Mouse (Mus musculus) CH12.LX (cell line): Measurements from ENCODE around the gene Dnm3. TPM values are rescaled to one million over a fixed set of nuclear protein-coding genes. Genes with fewer than 3 reads are reported as not detected.

Experiments
- DNase-seq: peaks from one replicate; pipeline ENCODE4 v3.0.0-alpha.2; 2013; ENCODE audit errors: extremely low read depth
- H3K27ac ChIP-seq: 2 replicates; pipeline ENCODE4 v1.5.1; 2012; ENCODE audit warnings: low read depth, mild to moderate bottlenecking, control low read depth, moderate library complexity; ENCODE audit not compliant: insufficient read depth
- H3K27me3 ChIP-seq: replicated peaks from 2 replicates; pipeline ENCODE3; 2012; ENCODE audit warnings: inconsistent platforms
- H3K36me3 ChIP-seq, 2 experiments: replicated peaks in 1 of 2; 2 replicates each; pipeline versions ENCODE3 to v1.6.1; 2012; ENCODE audit warnings: inconsistent platforms in 1 of 2, low read length in 1 of 2, mild to moderate bottlenecking in 1 of 2, mixed read lengths in 1 of 2, moderate library complexity in 1 of 2; ENCODE audit not compliant: control insufficient read depth in 1 of 2, insufficient read depth in 1 of 2
- H3K4me1 ChIP-seq, 2 experiments: 2 replicates each; pipeline ENCODE4 v1.6.1; 2012; ENCODE audit warnings: inconsistent platforms in 1 of 2, moderate library complexity in 1 of 2; ENCODE audit not compliant: insufficient read depth in 2 of 2, control insufficient read depth in 1 of 2
- H3K4me2 ChIP-seq: 2 replicates; pipeline ENCODE4 v1.6.1; 2012; ENCODE audit warnings: low read depth, mild to moderate bottlenecking, control low read depth; ENCODE audit not compliant: poor library complexity, insufficient read depth, severe bottlenecking
- H3K4me3 ChIP-seq, 3 experiments: fragments of 150-350 bp in 1 of 3; sonication (generic) in 1 of 3; replicated peaks in 1 of 3; 2 replicates each; pipeline versions ENCODE3 to v1.5.1; 2011 to 2012; ENCODE audit warnings: low read depth in 2 of 3, low read length in 2 of 3, mild to moderate bottlenecking in 2 of 3, moderate library complexity in 2 of 3, control low read depth in 1 of 3, improper control_type of control experiment in 1 of 3, inconsistent platforms in 1 of 3, mixed read lengths in 1 of 3; ENCODE audit not compliant: poor library complexity in 1 of 3
- H3K79me2 ChIP-seq: replicated peaks from 2 replicates; pipeline ENCODE4 v1.6.1; 2012; ENCODE audit warnings: mild to moderate bottlenecking, moderate library complexity; ENCODE audit not compliant: control insufficient read depth, poor library complexity, insufficient read depth, severe bottlenecking; ENCODE audit errors: extremely low read depth
- H3K9ac ChIP-seq: 2 replicates; pipeline ENCODE4 v1.6.1; 2012; ENCODE audit warnings: low read depth, mild to moderate bottlenecking, control low read depth, moderate library complexity; ENCODE audit not compliant: insufficient read depth
- H3K9me3 ChIP-seq: replicated peaks from 2 replicates; pipeline ENCODE3; 2012; ENCODE audit warnings: low read length, inconsistent platforms, mixed read lengths
- BHLHE40 ChIP-seq: IDR thresholded peaks from 2 replicates; pipeline ENCODE4 v1.6.1; 2011; ENCODE audit warnings: mild to moderate bottlenecking, low read depth, low read length, improper control_type of control experiment
- CHD1 ChIP-seq: IDR thresholded peaks from 2 replicates; pipeline ENCODE4 v1.6.1; 2012; ENCODE audit warnings: low read depth, low read length, improper control_type of control experiment, inconsistent platforms
- CHD2 ChIP-seq: IDR thresholded peaks from 2 replicates; pipeline ENCODE4 v1.6.1; 2011; ENCODE audit warnings: low read length, improper control_type of control experiment
- E2F4 ChIP-seq: IDR thresholded peaks from 2 replicates; pipeline ENCODE4 v1.6.1; 2011; ENCODE audit warnings: low read depth, low read length, improper control_type of control experiment; ENCODE audit not compliant: insufficient replicate concordance
- EP300 ChIP-seq: IDR thresholded peaks from 2 replicates; pipeline ENCODE4 v1.6.1; 2011; ENCODE audit warnings: low read length, improper control_type of control experiment
- ETS1 ChIP-seq: conservative IDR thresholded peaks from 2 replicates; pipeline ENCODE4 v1.6.1; 2012; ENCODE audit warnings: low read depth, mild to moderate bottlenecking, inconsistent platforms, low read length, improper control_type of control experiment, moderate library complexity
- GABPA ChIP-seq: IDR thresholded peaks from 2 replicates; pipeline ENCODE4 v1.6.1; 2012; ENCODE audit warnings: low read depth, low read length, improper control_type of control experiment, inconsistent platforms; ENCODE audit not compliant: insufficient replicate concordance
- HCFC1 ChIP-seq: IDR thresholded peaks from 2 replicates; pipeline ENCODE4 v1.6.1; 2012; ENCODE audit warnings: low read depth, mild to moderate bottlenecking, inconsistent platforms, low read length, improper control_type of control experiment
- KAT2A ChIP-seq: IDR thresholded peaks from 2 replicates; pipeline ENCODE4 v1.6.1; 2012; ENCODE audit warnings: low read length, improper control_type of control experiment, inconsistent platforms; ENCODE audit not compliant: insufficient replicate concordance
- MAX ChIP-seq: IDR thresholded peaks from 2 replicates; pipeline ENCODE4 v1.6.1; 2011; ENCODE audit warnings: low read length, improper control_type of control experiment
- MAZ ChIP-seq: IDR thresholded peaks from 2 replicates; pipeline ENCODE4 v1.6.1; 2012; ENCODE audit warnings: low read depth, mild to moderate bottlenecking, inconsistent platforms, low read length, improper control_type of control experiment, moderate library complexity
- MEF2A ChIP-seq: IDR thresholded peaks from 2 replicates; pipeline ENCODE4 v1.6.1; 2014; ENCODE audit warnings: low read depth, mild to moderate bottlenecking, inconsistent platforms, low read length, improper control_type of control experiment, borderline replicate concordance
- MXI1 ChIP-seq: IDR thresholded peaks from 2 replicates; pipeline ENCODE4 v1.6.1; 2011; ENCODE audit warnings: mild to moderate bottlenecking, low read depth, low read length, improper control_type of control experiment
- MYC ChIP-seq: IDR thresholded peaks from 2 replicates; pipeline ENCODE4 v1.6.1; 2011; ENCODE audit warnings: low read depth, mild to moderate bottlenecking, improper control_type of control experiment, low read length
- NRF1 ChIP-seq: IDR thresholded peaks from 2 replicates; pipeline ENCODE4 v1.6.1; 2014; ENCODE audit warnings: low read depth, mild to moderate bottlenecking, inconsistent platforms, low read length, improper control_type of control experiment, moderate library complexity
- PAX5 ChIP-seq: IDR thresholded peaks from 2 replicates; pipeline ENCODE4 v1.6.1; 2012; ENCODE audit warnings: low read length, inconsistent platforms, mixed read lengths
- POLR2A ChIP-seq: IDR thresholded peaks from 2 replicates; pipeline ENCODE4 v1.6.1; 2011; ENCODE audit warnings: low read depth, mild to moderate bottlenecking, improper control_type of control experiment, low read length
- RAD21 ChIP-seq: IDR thresholded peaks from 2 replicates; pipeline ENCODE4 v1.6.1; 2011; ENCODE audit warnings: low read depth, mild to moderate bottlenecking, low read length, improper control_type of control experiment, moderate library complexity
- TBP ChIP-seq: conservative IDR thresholded peaks from 2 replicates; pipeline ENCODE4 v1.6.1; 2011; ENCODE audit warnings: low read depth, low read length, improper control_type of control experiment
- UBTF ChIP-seq: IDR thresholded peaks from 2 replicates; pipeline ENCODE4 v1.6.1; 2012; ENCODE audit warnings: low read depth, mild to moderate bottlenecking, inconsistent platforms, low read length, improper control_type of control experiment, moderate library complexity
- dilution Hi-C: fragments of 300-500 bp; cut with MboI; formaldehyde crosslinking; loops from 2 replicates; pipeline ENCODE4 v1.14.3; 2020; ENCODE audit warnings: low sequenced_read_pairs; ENCODE audit not compliant: extremely low pct_unique_long_range_greater_than_20kb, extremely low pct_ligation_motif_present
- in situ Hi-C: fragments of 300-500 bp; cut with MboI; formaldehyde crosslinking; loops from 3 replicates; pipeline ENCODE4 v1.14.3; 2019; ENCODE audit warnings: low sequenced_read_pairs, low pct_ligation_motif_present, low pct_unique_long_range_greater_than_20kb, mixed read lengths
- polyA plus RNA-seq: library from polyadenylated mRNA; unstranded; fragments of >175 nt; gene quantifications from 2 replicates; pipeline ENCODE4 v1.2.1, GENCODE M21; 2012; ENCODE audit warnings: low read depth; ENCODE audit not compliant: insufficient read length
- total RNA-seq, 2 experiments: library from RNA; depleted of rRNA; stranded (reverse); fragments of 300-350 nt in 1 of 2; fragments of >200 nt in 1 of 2; gene quantifications; 2 replicates each; pipeline ENCODE4 v1.2.3; 2012 to 2014

Gene Dnm3
- total and polyA plus RNA-seq, 3 experiments: 3.6 to 9.5 (median 6.9) TPM

- no peak overlapping the region for H3K4me2 ChIP-seq
- peaks cover 0 to 8% of the 10 kb centered on the region in 2 experiments for H3K36me3 ChIP-seq
- H3K27me3 ChIP-seq: no peaks in the 10 kb centered on the region
- no peak for TF ChIP-seq MAX
- no peak for TF ChIP-seq RAD21
- TF ChIP-seq MYC: no peak
- no peak for TF ChIP-seq TBP
- no peak for TF ChIP-seq MXI1
- TF ChIP-seq PAX5: no peak
- no peak for TF ChIP-seq E2F4
- no peak for TF ChIP-seq EP300
- TF ChIP-seq GABPA: no peak
- no peak for TF ChIP-seq MAZ
- no peak for TF ChIP-seq HCFC1
- no peak for TF ChIP-seq NRF1
- TF ChIP-seq MEF2A: no peak
- no peak for TF ChIP-seq ETS1
- peaks cover 0 to 9% of the 10 kb centered on the region in 2 experiments; a peak in 1 of 4 replicates for H3K4me1 ChIP-seq
- dilution Hi-C loops: no loop called here
- H3K9me3 ChIP-seq: no peaks in the 10 kb centered on the region
- no peak overlapping the region for H3K9ac ChIP-seq
- in situ Hi-C loops: no loop called here
- no peak overlapping the region for H3K27ac ChIP-seq
- DNase-seq: no peak
- no peaks in the 10 kb centered on the region for H3K79me2 ChIP-seq
- no peak overlapping the region for H3K4me3 ChIP-seq
Observed at GRCm38 (mm10) chr1:162017975-162018600, 459.7 kb downstream of the Dnm3 start.

GRCm38 (mm10) chr1:162016982-162017381 is 460.9 kb downstream of the Dnm3 start:
- no peaks in the 10 kb centered on the region for H3K27me3 ChIP-seq
- H3K36me3 ChIP-seq: peaks cover 0 to 8% of the 10 kb centered on the region in 2 experiments
- H3K4me3 ChIP-seq: no peak overlapping the region
- TF ChIP-seq NRF1 (no peak), KAT2A (no peak), BHLHE40 (no peak), POLR2A (no peak), UBTF (no peak), PAX5 (no peak), CHD2 (no peak), CHD1 (no peak)
- DNase-seq: no peak
- H3K9me3 ChIP-seq: no peaks in the 10 kb centered on the region
- H3K9ac ChIP-seq: no peak overlapping the region
- no peaks in the 10 kb centered on the region for H3K79me2 ChIP-seq
- H3K4me1 ChIP-seq: peaks cover 0 to 11% of the 10 kb centered on the region in 2 experiments; a peak in 2 of 4 replicates
- dilution Hi-C loops (no loop called here), in situ Hi-C loops (no loop called here)
- H3K4me2 ChIP-seq: no peak overlapping the region
- no peak overlapping the region for H3K27ac ChIP-seq
